Comparison of ENCODE assay signal across 11 mouse cellular contexts in the genomic region with DNA sequence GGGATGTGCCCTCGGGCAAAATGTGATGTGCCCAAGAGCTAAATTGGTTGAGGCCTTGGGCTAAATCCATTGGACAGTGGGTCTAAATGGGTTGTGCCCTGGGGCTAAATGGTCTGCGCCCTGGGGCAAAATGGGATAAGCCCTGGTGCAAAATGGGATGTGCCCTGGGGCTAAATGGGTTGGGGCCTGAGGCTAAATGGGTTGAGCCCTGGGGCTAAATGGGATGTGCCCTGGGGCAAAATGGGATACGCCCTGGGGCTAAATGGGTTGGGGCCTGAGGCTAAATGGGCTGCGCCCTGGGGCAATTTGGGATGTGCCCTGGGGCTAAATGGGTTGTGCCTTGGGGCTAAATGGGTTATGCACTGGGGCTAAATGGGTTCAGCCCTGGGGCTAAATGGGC. TPM values are rescaled to one million over a fixed set of nuclear protein-coding genes. Genes with fewer than 3 reads are reported as not detected.
DNase-seq lines count a peak whose midpoint lies in the region; ATAC-seq and TF ChIP-seq lines count a peak whose summit lies in the region.
"Had no signal": no experiment of that assay in that cellular context is flagged by ENCODE, and none has a peak within 500 bp of the region (broad histone marks: within the 10 kb centered on the region; RNA-seq: fewer than 3 reads in every experiment).

No protein-coding gene starts in this region.

- DNase-seq in adrenal gland, postnatal 14 days, result peak; percentile 23
- DNase-seq in adrenal gland, adult 2 months, result no peak
- peak; percentile 14 for DNase-seq in thymus, postnatal 14 days
- DNase-seq in thymus, adult 18-20 months, result no peak
- DNase-seq in layer of hippocampus, adult 8-10 months (ENCODE audit: low spot score in 2 of 2), result no peak
- DNase-seq: liver, embryonic 13.5 days had no signal

- no peak for TF ChIP-seq CTCF in intestine, postnatal 0 days (IDR thresholded peaks at IDR 0.05; ENCODE audit: low read depth)

- no peak overlapping the region for H3K9ac ChIP-seq in intestine, embryonic 15.5 days
- H3K9ac ChIP-seq in intestine, postnatal 0 days (ENCODE audit: low read depth, low read length), result no peak overlapping the region
- H3K9ac ChIP-seq: liver, embryonic 13.5 days had no signal

- no peaks in the 10 kb centered on the region for H3K27me3 ChIP-seq in intestine, embryonic 15.5 days (replicated peaks)
- no peaks in the 10 kb centered on the region for H3K27me3 ChIP-seq in intestine, postnatal 0 days (replicated peaks; ENCODE audit: control insufficient read depth, insufficient read depth, low read length)
- H3K27me3 ChIP-seq: liver, embryonic 13.5 days had no signal

- H3K4me3 ChIP-seq in intestine, embryonic 15.5 days (replicated peaks), result no peak overlapping the region
- no peak overlapping the region for H3K4me3 ChIP-seq in intestine, postnatal 0 days (ENCODE audit: low read depth, low read length)
- H3K4me3 ChIP-seq: erythroblast, embryonic 14.5 days; liver, embryonic 13.5 days had no signal

- ATAC-seq in intestine, embryonic 15.5 days, result 0 out of 2 replicates have a peak, but pooled peaks have one; percentile 55
- no peak for ATAC-seq in intestine, postnatal 0 days
- ATAC-seq in megakaryocyte-erythroid progenitor cell, adult 5-6 weeks (replicated peaks; ENCODE audit: low FRiP score, low TSS enrichment, poor library complexity, severe bottlenecking), result peak; percentile 61; the same call in 1 of the 2 replicates

- H3K27ac ChIP-seq in intestine, embryonic 15.5 days, result no peak overlapping the region
- H3K27ac ChIP-seq in intestine, postnatal 0 days (ENCODE audit: low read depth, low read length), result no peak overlapping the region
- H3K27ac ChIP-seq: liver, embryonic 13.5 days had no signal

- no peaks in the 10 kb centered on the region for H3K36me3 ChIP-seq in intestine, embryonic 15.5 days
- no peaks in the 10 kb centered on the region for H3K36me3 ChIP-seq in intestine, postnatal 0 days (ENCODE audit: control insufficient read depth, insufficient read depth)
- H3K36me3 ChIP-seq: liver, embryonic 13.5 days had no signal

- H3K4me2 ChIP-seq in intestine, embryonic 15.5 days (replicated peaks), result no peak overlapping the region
- H3K4me2 ChIP-seq in intestine, postnatal 0 days (replicated peaks; ENCODE audit: low read depth), result no peak overlapping the region
- H3K4me2 ChIP-seq: liver, embryonic 13.5 days had no signal

- H3K9me3 ChIP-seq in intestine, embryonic 15.5 days, result peaks cover 3% of the 10 kb centered on the region; the same call in 1 of the 2 replicates
- no peaks in the 10 kb centered on the region for H3K9me3 ChIP-seq in intestine, postnatal 0 days (ENCODE audit: control insufficient read depth)
- H3K9me3 ChIP-seq: liver, embryonic 13.5 days had no signal

- 90% methylated on average over 4 of the region's 4 CpGs for WGBS in intestine, embryonic 15.5 days
- 94% methylated on average over 4 of the region's 4 CpGs for WGBS in intestine, postnatal 0 days

- H3K4me1 ChIP-seq in intestine, embryonic 15.5 days (replicated peaks), result no peaks in the 10 kb centered on the region
- no peaks in the 10 kb centered on the region for H3K4me1 ChIP-seq in intestine, postnatal 0 days (replicated peaks; ENCODE audit: control insufficient read depth, insufficient read depth, low read length)
- H3K4me1 ChIP-seq: liver, embryonic 13.5 days had no signal

RNA-seq across cellular contexts. Expression of gene Vmn1r2, which starts 2.1 kb away (rescaled TPM):
- total RNA-seq in adrenal gland, postnatal 14 days (2021), result not detected in 2 replicates
- total RNA-seq in adrenal gland, adult 2 months (2021), result not detected
- polyA plus RNA-seq in adrenal gland, adult 2 months (2012; rRNA removed), result 0.18 and 0.20 TPM in 2 replicates
- polyA plus RNA-seq in intestine, embryonic 15.5 days (2015; fragmentation: Nextera tagmentation; extraction: Ambion mirVana), result not detected in 2 replicates
- not detected in 2 replicates for polyA plus RNA-seq in intestine, postnatal 0 days (2015; fragmentation: Nextera tagmentation; extraction: Ambion mirVana)
- not detected in 2 replicates for total RNA-seq in megakaryocyte-erythroid progenitor cell, adult 5-6 weeks (2014; fragmentation: Nextera tagmentation)
- total RNA-seq in megakaryocyte-erythroid progenitor cell, adult 5-6 weeks (2017), result not detected in 2 replicates
- not detected for total RNA-seq in layer of hippocampus, adult 8-10 months (2022)
- total RNA-seq: heart, postnatal 36 days had no signal
- polyA plus RNA-seq: erythroblast, embryonic 14.5 days; liver, embryonic 13.5 days had no signal

RNA-seq across cellular contexts. Expression of gene Vmn1r3, which starts 20.1 kb away (rescaled TPM):
- not detected in 2 replicates for total RNA-seq in adrenal gland, postnatal 14 days (2021)
- total RNA-seq in adrenal gland, adult 2 months (2021), result under 1 TPM; 0.28 to 0.72 TPM
- 0.20 TPM in 1 of 2 replicates, not detected in the other for polyA plus RNA-seq in adrenal gland, adult 2 months (2012; rRNA removed)
- polyA plus RNA-seq in intestine, embryonic 15.5 days (2015; fragmentation: Nextera tagmentation; extraction: Ambion mirVana), result not detected in 2 replicates
- polyA plus RNA-seq in intestine, postnatal 0 days (2015; fragmentation: Nextera tagmentation; extraction: Ambion mirVana), result not detected in 2 replicates
- total RNA-seq in megakaryocyte-erythroid progenitor cell, adult 5-6 weeks (2014; fragmentation: Nextera tagmentation), result not detected in 2 replicates
- total RNA-seq in megakaryocyte-erythroid progenitor cell, adult 5-6 weeks (2017), result not detected in 2 replicates
- total RNA-seq in layer of hippocampus, adult 8-10 months (2022), result not detected
- total RNA-seq: heart, postnatal 36 days had no signal
- polyA plus RNA-seq: erythroblast, embryonic 14.5 days; liver, embryonic 13.5 days had no signal

Comparison
In these comparisons a context has a peak if more than half of its experiments do, and no peak if none do; other contexts are left out.
1. DNase-seq: peak in adrenal gland, postnatal 14 days (single experiment) and thymus, postnatal 14 days (single experiment); none in adrenal gland, adult 2 months (single experiment), thymus, adult 18-20 months (0 of 2) and layer of hippocampus, adult 8-10 months (0 of 2).